Mouse (Mus musculus): Measurements from ENCODE around the gene Slc25a29.

DNA sequence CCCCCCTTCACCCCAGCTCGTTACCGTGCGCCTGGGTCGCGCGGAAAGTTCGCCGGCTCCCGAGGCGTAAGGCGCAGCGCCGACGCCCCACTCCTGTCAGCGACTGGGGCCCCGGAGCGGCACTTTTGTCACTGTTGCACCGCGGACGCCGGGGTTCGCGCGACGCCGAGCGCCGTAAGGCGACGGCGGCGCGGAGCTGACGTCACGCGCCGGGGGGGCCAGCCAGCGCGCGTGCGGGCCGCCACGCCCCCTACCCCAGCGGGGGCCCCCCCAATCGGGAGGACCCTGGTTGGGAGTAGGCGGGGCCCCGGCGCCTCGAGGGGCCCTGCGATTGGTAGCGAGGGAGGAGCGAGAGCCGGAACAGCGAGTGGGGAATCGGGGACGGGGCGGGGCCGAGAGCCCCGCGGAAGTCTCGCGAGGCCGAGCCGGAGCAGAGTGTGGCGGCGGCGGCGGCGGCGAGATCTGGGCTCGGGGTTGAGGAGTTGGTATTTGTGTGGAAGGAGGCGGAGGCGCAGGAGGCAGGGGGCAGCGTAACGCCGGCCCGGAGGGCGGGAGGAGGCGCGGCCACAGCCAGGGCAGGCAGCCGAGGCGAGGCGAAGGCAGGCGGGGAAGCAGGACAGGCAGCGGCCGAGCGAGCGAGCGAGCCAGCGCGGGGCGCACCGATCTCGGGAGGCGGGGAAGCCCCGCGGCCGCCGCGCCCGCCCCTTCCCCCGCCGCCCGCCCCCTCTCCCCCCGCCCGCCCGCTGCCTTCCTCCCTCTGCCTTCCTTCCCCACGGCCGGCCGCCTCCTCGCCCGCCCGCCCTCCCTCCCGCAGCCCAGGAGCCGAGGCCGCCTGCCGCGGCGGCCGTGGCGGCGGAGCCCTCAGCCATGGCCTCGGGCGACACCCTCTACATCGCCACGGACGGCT is 42.9 kb downstream of the Slc25a29 start, which contains the start of gene Yy1:
- peak; percentile 67 for TF ChIP-seq CTCF (IDR thresholded peaks at IDR 0.05; ENCODE audit: borderline replicate concordance, control insufficient read depth, extremely low read depth, insufficient read depth, low read length, poor library complexity)
- peak; percentile 94 for TF ChIP-seq POLR2A (IDR thresholded peaks at IDR 0.05; ENCODE audit: control insufficient read depth, extremely low read depth, insufficient read depth, low read length, poor library complexity)
